7 mouse cellular contexts compared by ENCODE assay signal in genomic region chr19:53773937-53774640, GRCm38 (mm10).
DNase-seq lines count a peak whose midpoint lies in the region; ATAC-seq and TF ChIP-seq lines count a peak whose summit lies in the region.

No protein-coding gene starts in this region.

- no peak overlapping the region for H3K4me2 ChIP-seq in intestine, embryonic 16.5 days (ENCODE audit: low read depth, low read length)
- H3K4me2 ChIP-seq in liver, postnatal 0 days (ENCODE audit: low read depth, low read length), result no peak overlapping the region; the same call in 1 of the 2 replicates

- H3K27me3 ChIP-seq in intestine, embryonic 16.5 days (replicated peaks; ENCODE audit: control insufficient read depth, insufficient read depth, low read length), result no peaks in the 10 kb centered on the region
- H3K27me3 ChIP-seq in liver, postnatal 0 days (ENCODE audit: insufficient read depth, low read length), result no peaks in the 10 kb centered on the region

- no peak overlapping the region for H3K9ac ChIP-seq in intestine, embryonic 16.5 days (ENCODE audit: low read depth, low read length)
- 0 out of 2 replicates have a peak overlapping the region, but pooled peaks have one; percentile 7 for H3K9ac ChIP-seq in liver, postnatal 0 days (replicated peaks)

- peak; percentile 92 for TF ChIP-seq EP300 in liver, postnatal 0 days (IDR thresholded peaks at IDR 0.05; ENCODE audit: low read depth)

- DNase-seq in adrenal gland, adult 2 months, result peak; percentile 52
- peak; percentile 40 for DNase-seq in embryo, embryonic 9.5 days (ENCODE audit: extremely low spot score)
- DNase-seq in heart, adult 11 months, result peak; percentile 99
- DNase-seq in liver, postnatal 0 days, result no peak
- DNase-seq in thymus, adult 18-20 months, result peak; percentile 23 to 44
- DNase-seq in urinary bladder, postnatal 10 days (ENCODE audit: low spot score), result no peak

- H3K27ac ChIP-seq in intestine, embryonic 16.5 days (ENCODE audit: low read length), result no peak overlapping the region
- no peak overlapping the region; the same call in 1 of the 2 replicates for H3K27ac ChIP-seq in liver, postnatal 0 days (ENCODE audit: low read depth)

- peaks cover 6% of the 10 kb centered on the region for H3K4me1 ChIP-seq in intestine, embryonic 16.5 days (ENCODE audit: control insufficient read depth, insufficient read depth, low read length)
- H3K4me1 ChIP-seq in liver, postnatal 0 days (ENCODE audit: insufficient read depth), result peaks cover 7% of the 10 kb centered on the region

- no peaks in the 10 kb centered on the region for H3K36me3 ChIP-seq in intestine, embryonic 16.5 days (ENCODE audit: control insufficient read depth, insufficient read depth, low read length)
- no peaks in the 10 kb centered on the region for H3K36me3 ChIP-seq in liver, postnatal 0 days (replicated peaks; ENCODE audit: insufficient read depth, low read length)

- no peak for TF ChIP-seq CTCF in liver, postnatal 0 days (IDR thresholded peaks at IDR 0.05; ENCODE audit: low read depth)

- peak; percentile 77 for ATAC-seq in intestine, embryonic 16.5 days
- ATAC-seq in liver, postnatal 0 days, result peak; percentile 43; the same call in 1 of the 2 replicates

- no peak overlapping the region for H3K4me3 ChIP-seq in intestine, embryonic 16.5 days (ENCODE audit: low read length)
- no peak overlapping the region for H3K4me3 ChIP-seq in liver, postnatal 0 days (ENCODE audit: low read depth, low read length)

- WGBS in intestine, embryonic 16.5 days, result 53% methylated on average over 11 of the region's 11 CpGs
- WGBS in liver, postnatal 0 days (ENCODE audit: insufficient replicate concordance), result 27% methylated on average over 11 of the region's 11 CpGs

- no peaks in the 10 kb centered on the region for H3K9me3 ChIP-seq in intestine, embryonic 16.5 days (ENCODE audit: control insufficient read depth, low read length)
- no peaks in the 10 kb centered on the region for H3K9me3 ChIP-seq in liver, postnatal 0 days (ENCODE audit: low read length)

Comparison
In these comparisons a context has a peak if more than half of its experiments do, and no peak if none do; other contexts are left out.
1. DNase-seq: peak in adrenal gland, adult 2 months (single experiment), embryo, embryonic 9.5 days (single experiment), heart, adult 11 months (single experiment) and thymus, adult 18-20 months (2 of 2); none in liver, postnatal 0 days (single experiment) and urinary bladder, postnatal 10 days (single experiment).